Mouse (Mus musculus) layer of hippocampus, adult 8-10 months (tissue): Measurements from ENCODE around the gene Akap8l. TPM values are rescaled to one million over a fixed set of nuclear protein-coding genes. Genes with fewer than 3 reads are reported as not detected.

ENCODE experiments used
- microRNA-seq, 2 experiments: library from miRNA; unstranded; fragments of <30 nt; microRNA quantifications; one replicate each; pipeline ENCODE4 v1.2.0; 2022
- total RNA-seq, 4 experiments: library from RNA; stranded (reverse); gene quantifications; 2 replicates each; pipeline ENCODE4 v1.2.4; 2022

Akap8l gene
- total RNA-seq, 4 experiments from 2014 or later, result 160 to 279 (median 221) TPM

Small RNA genes within 50 kb of the gene (microRNA-seq; reads per million reads assigned to microRNA genes)
- gene Gm22201, result 0 reads per million in 2 experiments

Other genes with a start within 250 kb of the Akap8l start
- gene Notch3, start 183.8 kb downstream of the Akap8l start, total RNA-seq, result 10 to 100 TPM in 2 of 4 experiments, 1 to 10 TPM in 2; 7.0 to 13.4 (median 9.5) TPM
- gene Ephx3, start 161.1 kb downstream of the Akap8l start, total RNA-seq, result under 1 TPM in 3 of 4 experiments, not detected in 1; 0.17 to 0.48 (median 0.36) TPM
- gene Brd4, start 65.9 kb downstream of the Akap8l start, total RNA-seq, result 100 to 1,000 TPM in 3 of 4 experiments, 10 to 100 TPM in 1; 94.2 to 132 (median 105) TPM
- gene Akap8, start 29.4 kb downstream of the Akap8l start, total RNA-seq, result 100 to 1,000 TPM in 3 of 4 experiments, 10 to 100 TPM in 1; 94.2 to 118 (median 109) TPM
- 10 to 100 TPM; 44.5 to 52.9 (median 47.4) TPM for gene Wiz, start 38.8 kb upstream of the Akap8l start, total RNA-seq
- gene Rasal3, start 53.0 kb upstream of the Akap8l start, total RNA-seq, result 10 to 100 TPM in 2 of 4 experiments, 1 to 10 TPM in 2; 3.8 to 16.9 (median 8.9) TPM
- not detected for gene Pglyrp2, start 73.6 kb upstream of the Akap8l start, total RNA-seq
- gene Cyp4f39, start 102.1 kb upstream of the Akap8l start, total RNA-seq, result not detected
- gene Cyp4f17, start 155.4 kb upstream of the Akap8l start, total RNA-seq, result 1 to 10 TPM; 3.6 to 8.1 (median 5.2) TPM
- gene Cyp4f16, start 186.0 kb upstream of the Akap8l start, total RNA-seq, result 10 to 100 TPM in 1 of 4 experiments, 1 to 10 TPM in 3; 7.7 to 10.1 (median 7.9) TPM